Comparison of ENCODE assay signal across 14 mouse cellular contexts in the genomic region with DNA sequence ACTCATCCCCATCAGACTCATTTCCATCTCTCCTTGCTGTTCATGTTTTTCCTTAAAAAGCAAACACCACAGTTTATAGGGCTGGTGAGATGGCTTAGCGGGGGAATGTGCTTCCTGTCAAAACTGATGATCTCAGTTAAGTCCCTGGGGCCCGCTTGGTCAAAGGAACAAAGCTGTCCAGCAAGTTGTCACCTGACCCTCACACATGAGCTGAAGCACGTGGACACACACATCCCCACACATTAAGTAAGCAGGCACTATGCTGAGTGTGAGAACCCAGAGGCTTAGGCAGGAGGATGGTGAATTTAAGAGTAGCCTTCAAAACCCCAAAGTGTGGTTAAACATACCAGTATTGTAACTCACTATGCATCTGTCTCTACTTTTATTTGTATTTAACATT.
"Had no signal": no experiment of that assay in that cellular context is flagged by ENCODE, and none has a peak within 500 bp of the region (broad histone marks: within the 10 kb centered on the region; RNA-seq: fewer than 3 reads in every experiment).

No protein-coding gene starts in this region.

- DNase-seq: kidney, postnatal 25 days; liver, embryonic 13.5 days; liver, postnatal 0 days; lung, postnatal 14 days; right cerebral cortex, postnatal 14 days; thymus, postnatal 36 days had no signal

- H3K9ac ChIP-seq: limb, embryonic 15.5 days; liver, embryonic 13.5 days; liver, postnatal 0 days; lung, embryonic 15.5 days; midbrain, embryonic 12.5 days; neural tube, embryonic 13.5 days had no signal

- H3K4me1 ChIP-seq: limb, embryonic 15.5 days; liver, embryonic 13.5 days; lung, embryonic 15.5 days; megakaryocyte, embryonic 14.5 days; midbrain, embryonic 12.5 days; neural tube, embryonic 13.5 days had no signal

- H3K4me2 ChIP-seq: limb, embryonic 15.5 days; liver, embryonic 13.5 days; lung, embryonic 15.5 days; midbrain, embryonic 12.5 days; neural tube, embryonic 13.5 days had no signal

- H3K27me3 ChIP-seq: limb, embryonic 15.5 days; liver, embryonic 13.5 days; lung, embryonic 15.5 days; megakaryocyte, embryonic 14.5 days; midbrain, embryonic 12.5 days; neural tube, embryonic 13.5 days had no signal

- ATAC-seq: liver, postnatal 0 days; midbrain, embryonic 16.5 days had no signal

- H3K27ac ChIP-seq: left cerebral cortex, adult 2 months; limb, embryonic 15.5 days; liver, embryonic 13.5 days; lung, embryonic 15.5 days; macrophage; midbrain, embryonic 12.5 days; neural tube, embryonic 13.5 days had no signal

- H3K36me3 ChIP-seq: limb, embryonic 15.5 days; liver, embryonic 13.5 days; lung, embryonic 15.5 days; midbrain, embryonic 12.5 days; neural tube, embryonic 13.5 days had no signal

- H3K4me3 ChIP-seq: left cerebral cortex, adult 2 months; limb, embryonic 15.5 days; liver, embryonic 13.5 days; lung, embryonic 15.5 days; megakaryocyte, embryonic 14.5 days; midbrain, embryonic 12.5 days; neural tube, embryonic 13.5 days had no signal

- H3K9me3 ChIP-seq: limb, embryonic 15.5 days; liver, embryonic 13.5 days; lung, embryonic 15.5 days; midbrain, embryonic 12.5 days; neural tube, embryonic 13.5 days had no signal
